Mouse (Mus musculus) hindbrain, embryonic 10.5 days (tissue): ENCODE results near the gene Rgs13. TPM values are rescaled to one million over a fixed set of nuclear protein-coding genes. Genes with fewer than 3 reads are reported as not detected.

ENCODE experiments used
- DNase-seq: peaks from one replicate; pipeline ENCODE4 v3.0.0-alpha.2; 2017; ENCODE audit warnings: low spot score
- H3K27ac ChIP-seq: fragments of 300-500 bp; sonication (generic); 2 replicates; pipeline ENCODE4 v1.5.1; 2016; ENCODE audit warnings: mild to moderate bottlenecking, moderate library complexity
- H3K27me3 ChIP-seq: fragments of 300-500 bp; sonication (generic); 2 replicates; pipeline ENCODE4 v1.6.1; 2016; ENCODE audit warnings: mild to moderate bottlenecking; ENCODE audit not compliant: poor library complexity, insufficient read depth, severe bottlenecking
- H3K36me3 ChIP-seq: fragments of 300-500 bp; sonication (generic); 2 replicates; pipeline ENCODE4 v1.6.1; 2016; ENCODE audit warnings: mild to moderate bottlenecking, moderate library complexity
- H3K4me1 ChIP-seq: fragments of 300-500 bp; sonication (generic); replicated peaks from 2 replicates; pipeline ENCODE4 v1.6.1; 2016; ENCODE audit warnings: mild to moderate bottlenecking
- H3K4me3 ChIP-seq: fragments of 300-500 bp; sonication (generic); 2 replicates; pipeline ENCODE4 v1.5.1; 2016; ENCODE audit warnings: mild to moderate bottlenecking, moderate library complexity
- H3K9me3 ChIP-seq: fragments of 300-500 bp; sonication (generic); 2 replicates; pipeline ENCODE4 v1.6.1; 2016; ENCODE audit warnings: mild to moderate bottlenecking, moderate library complexity
- WGBS: fragments of 180-500 bp; shearing (Covaris S2); methylation state at CpG from one replicate; pipeline ENCODE4 v1.1.7; 2016; 5-methylcytosine and 5-hydroxymethylcytosine counted together
- polyA plus RNA-seq: library from polyadenylated mRNA; unstranded; fragments of >200 nt; fragmentation: Nextera tagmentation; extraction: Ambion mirVana; gene quantifications from 2 replicates; pipeline ENCODE4 v1.2.1, GENCODE M21; 2016

The Rgs13 gene
- polyA plus RNA-seq, 1 experiment from 2014 or later = 0.61 TPM

GRCm38 (mm10) chr1:144139847-144140246 is 37.3 kb downstream of the Rgs13 start:
- Histone ChIP-seq H3K4me1 (no peaks in the 10 kb centered on the region), H3K36me3 (no peaks in the 10 kb centered on the region), H3K27me3 (no peaks in the 10 kb centered on the region), H3K9me3 (no peaks in the 10 kb centered on the region), H3K4me3 (no peak overlapping the region), H3K27ac (no peak overlapping the region)
- WGBS = 100% methylated on average over 1 of the region's 1 CpGs
- DNase-seq = no peak

GRCm38 (mm10) chr1:144127965-144128364 is 49.2 kb downstream of the Rgs13 start:
- Histone ChIP-seq H3K4me3 (no peak overlapping the region), H3K27me3 (no peaks in the 10 kb centered on the region), H3K27ac (no peak overlapping the region), H3K9me3 (no peaks in the 10 kb centered on the region), H3K4me1 (no peaks in the 10 kb centered on the region), H3K36me3 (no peaks in the 10 kb centered on the region)
- 86% methylated on average over 7 of the region's 7 CpGs for WGBS
- no peak for DNase-seq

DNA sequence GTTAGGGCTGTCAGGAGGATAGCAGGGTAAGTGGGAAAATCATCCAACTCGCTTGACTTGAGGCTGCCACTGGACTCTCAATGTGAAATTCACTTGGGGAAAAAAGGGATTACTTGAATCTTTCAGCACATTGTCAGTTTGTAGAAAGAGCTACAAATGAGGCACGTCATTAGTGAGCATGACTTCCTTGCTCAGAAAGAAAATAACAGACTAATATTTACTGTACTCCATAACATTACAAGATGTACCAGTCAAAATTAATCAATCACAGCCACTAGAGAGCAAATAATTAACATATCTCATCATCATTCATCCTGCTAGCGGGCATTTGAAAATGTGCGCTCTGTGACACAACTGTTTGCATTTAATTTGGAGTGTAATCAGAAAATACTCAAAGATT is 57.1 kb downstream of the Rgs13 start:
- DNase-seq = no peak
- H3K4me1 ChIP-seq = no peaks in the 10 kb centered on the region
- 90% methylated on average over 4 of the region's 4 CpGs for WGBS

GRCm38 (mm10) chr1:144119456-144119855 is 57.7 kb downstream of the Rgs13 start:
- H3K4me3 ChIP-seq = no peak overlapping the region
- no peak for DNase-seq
- H3K4me1 ChIP-seq = no peaks in the 10 kb centered on the region
- H3K27me3 ChIP-seq = no peaks in the 10 kb centered on the region
- 46% methylated on average over 2 of the region's 2 CpGs for WGBS
- H3K9me3 ChIP-seq = no peaks in the 10 kb centered on the region
- no peak overlapping the region for H3K27ac ChIP-seq
- H3K36me3 ChIP-seq = no peaks in the 10 kb centered on the region

More for the DNA sequence above, 57.1 kb downstream of the Rgs13 start:
- Histone ChIP-seq H3K4me3 (no peak overlapping the region), H3K27ac (no peak overlapping the region), H3K9me3 (no peaks in the 10 kb centered on the region), H3K36me3 (no peaks in the 10 kb centered on the region), H3K27me3 (no peaks in the 10 kb centered on the region)

DNA sequence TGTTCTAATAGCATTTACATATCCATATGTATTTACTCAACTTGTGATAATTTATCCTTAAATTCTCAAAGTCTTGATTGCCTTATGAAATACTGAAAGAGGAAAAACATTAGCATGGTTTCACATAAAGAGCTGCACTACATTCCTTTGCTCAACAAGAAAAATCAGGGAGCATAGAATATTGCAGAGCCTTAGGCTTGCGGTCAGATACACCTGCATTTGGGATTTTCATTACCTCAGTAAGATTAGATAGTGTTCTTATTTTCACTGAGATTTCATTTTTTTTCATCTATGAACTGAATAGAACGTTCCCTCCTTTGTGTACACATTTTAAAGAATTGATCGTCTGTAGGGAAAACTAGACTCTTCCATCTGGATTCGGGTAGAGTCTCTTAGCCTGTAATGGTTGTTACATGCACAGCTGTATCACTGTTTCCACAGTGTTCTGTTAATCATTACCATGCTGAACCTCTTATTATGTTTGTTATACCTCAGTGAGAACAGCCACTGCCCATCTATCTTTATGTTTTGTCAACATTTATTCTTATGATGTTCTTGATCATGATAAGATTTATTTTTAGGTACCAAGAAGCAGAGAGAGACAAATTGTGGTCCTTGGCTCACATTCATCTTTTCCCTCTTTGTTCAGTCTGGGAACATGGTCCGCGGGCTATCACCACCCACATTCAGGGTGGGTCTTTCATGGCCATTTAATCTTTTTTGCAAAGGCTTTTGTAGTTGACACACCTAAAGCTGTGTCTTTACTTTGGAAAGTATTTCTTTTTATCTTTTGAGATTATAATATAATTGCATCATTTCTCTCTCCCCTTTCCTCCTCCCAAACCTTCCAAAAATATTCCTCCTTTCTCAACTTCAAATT is 61.1 kb downstream of the Rgs13 start:
- no peaks in the 10 kb centered on the region for H3K36me3 ChIP-seq
- H3K27ac ChIP-seq = no peak overlapping the region
- 91% methylated on average over 6 of the region's 6 CpGs for WGBS
- H3K27me3 ChIP-seq = no peaks in the 10 kb centered on the region
- H3K9me3 ChIP-seq = no peaks in the 10 kb centered on the region
- no peak overlapping the region for H3K4me3 ChIP-seq
- no peaks in the 10 kb centered on the region for H3K4me1 ChIP-seq
- DNase-seq = no peak

GRCm38 (mm10) chr1:144113438-144114074 is 63.6 kb downstream of the Rgs13 start:
- Histone ChIP-seq H3K4me1 (no peaks in the 10 kb centered on the region), H3K36me3 (no peaks in the 10 kb centered on the region), H3K27ac (no peak overlapping the region), H3K4me3 (no peak overlapping the region), H3K27me3 (no peaks in the 10 kb centered on the region), H3K9me3 (no peaks in the 10 kb centered on the region)
- WGBS = 82% methylated on average over 6 of the region's 6 CpGs
- DNase-seq = no peak

DNA sequence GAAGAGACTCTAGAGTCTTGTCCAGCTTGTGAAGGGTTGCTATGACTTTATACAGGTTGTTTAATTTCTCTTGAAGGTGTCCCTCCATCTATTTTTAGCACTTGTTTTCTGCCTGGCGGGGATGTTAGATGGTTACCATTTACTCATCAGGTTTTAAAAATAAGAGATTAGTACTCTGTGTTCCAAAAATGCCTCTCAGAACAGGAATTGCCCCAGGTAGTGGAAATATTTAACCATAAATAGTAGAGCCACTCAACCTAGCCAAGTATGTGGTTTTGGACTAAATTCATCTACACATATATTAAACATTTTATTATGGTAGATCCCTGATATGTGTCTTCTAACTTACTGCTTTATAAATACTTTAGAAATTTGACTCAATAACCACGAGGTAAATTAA is 64.2 kb downstream of the Rgs13 start:
- WGBS = 79% methylated on average over 2 of the region's 2 CpGs
- H3K27me3 ChIP-seq = no peaks in the 10 kb centered on the region
- H3K9me3 ChIP-seq = no peaks in the 10 kb centered on the region

GRCm38 (mm10) chr1:144098587-144099258 is 78.4 kb downstream of the Rgs13 start:
- no peaks in the 10 kb centered on the region for H3K27me3 ChIP-seq
- no peak for DNase-seq
- WGBS = 78% methylated on average over 1 of the region's 1 CpGs

More for the DNA sequence above, 64.2 kb downstream of the Rgs13 start:
- Histone ChIP-seq H3K36me3 (no peaks in the 10 kb centered on the region), H3K27ac (no peak overlapping the region), H3K4me1 (no peaks in the 10 kb centered on the region), H3K4me3 (no peak overlapping the region)
- DNase-seq = no peak

GRCm38 (mm10) chr1:144090410-144090809 is 86.8 kb downstream of the Rgs13 start:
- 92% methylated on average over 1 of the region's 1 CpGs for WGBS
- DNase-seq = no peak
- no peaks in the 10 kb centered on the region for H3K9me3 ChIP-seq

More at GRCm38 (mm10) chr1:144098587-144099258, 78.4 kb downstream of the Rgs13 start:
- no peaks in the 10 kb centered on the region for H3K4me1 ChIP-seq
- H3K9me3 ChIP-seq = no peaks in the 10 kb centered on the region
- H3K36me3 ChIP-seq = no peaks in the 10 kb centered on the region
- H3K27ac ChIP-seq = no peak overlapping the region
- no peak overlapping the region for H3K4me3 ChIP-seq

More at GRCm38 (mm10) chr1:144090410-144090809, 86.8 kb downstream of the Rgs13 start:
- Histone ChIP-seq H3K27me3 (no peaks in the 10 kb centered on the region), H3K36me3 (no peaks in the 10 kb centered on the region), H3K4me1 (no peaks in the 10 kb centered on the region), H3K4me3 (no peak overlapping the region), H3K27ac (no peak overlapping the region)

Other genes starting within 250 kb of the Rgs13 start
- gene Rgs2, start 173.2 kb downstream of the Rgs13 start, polyA plus RNA-seq = 44.8 and 50.3 TPM in 2 replicates
- gene Rgs1, start 71.9 kb upstream of the Rgs13 start, polyA plus RNA-seq = not detected in 2 replicates